In the genomic region with DNA sequence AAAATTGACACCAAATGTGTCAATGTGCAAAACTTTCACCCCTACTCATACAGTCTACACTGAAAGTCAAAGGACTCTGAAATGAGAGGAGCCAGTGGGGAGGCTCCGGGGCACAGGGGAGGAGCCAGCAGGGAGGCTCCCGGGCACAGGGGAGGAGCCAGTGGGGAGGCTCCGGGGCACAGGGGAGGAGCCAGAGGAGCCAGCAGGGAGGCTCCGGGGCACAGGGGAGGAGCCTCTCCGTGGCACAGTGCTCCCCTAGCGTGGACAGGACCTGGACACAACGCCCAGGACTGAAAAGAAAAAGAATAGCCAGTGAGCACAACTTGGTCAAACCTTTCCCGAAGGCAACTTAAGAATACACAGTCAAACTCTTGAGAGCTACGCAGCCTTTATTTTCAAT, we compare ENCODE assay signal across 9 mouse cellular contexts. TPM values are rescaled to one million over a fixed set of nuclear protein-coding genes. Genes with fewer than 3 reads are reported as not detected.
DNase-seq lines count a peak whose midpoint lies in the region; ATAC-seq lines count a peak whose summit lies in the region.
"Had no signal": no experiment of that assay in that cellular context is flagged by ENCODE, and none has a peak within 500 bp of the region (broad histone marks: within the 10 kb centered on the region; RNA-seq: fewer than 3 reads in every experiment).

No protein-coding gene starts in this region.

- H3K4me1 ChIP-seq in embryonic facial prominence, embryonic 14.5 days (ENCODE audit: control insufficient read depth, insufficient read depth, low read length), result no peaks in the 10 kb centered on the region
- H3K4me1 ChIP-seq in limb, embryonic 12.5 days (replicated peaks), result peaks cover 51% of the 10 kb centered on the region

- peak; percentile 37; the same call in 1 of the 2 replicates for ATAC-seq in embryonic facial prominence, embryonic 14.5 days (ENCODE audit: low read depth)
- no peak for ATAC-seq in limb, embryonic 12.5 days (ENCODE audit: insufficient number of reproducible peaks, insufficient read depth, low FRiP score, low TSS enrichment, low read depth)

- H3K4me2 ChIP-seq in embryonic facial prominence, embryonic 14.5 days (ENCODE audit: low read depth, low read length), result no peak overlapping the region
- H3K4me2 ChIP-seq in limb, embryonic 12.5 days, result no peak overlapping the region

- peak; percentile 19 for DNase-seq in thymus, postnatal 0 days (ENCODE audit: low spot score)
- no peak for DNase-seq in thymus, postnatal 10 days (ENCODE audit: low spot score in 2 of 2)
- DNase-seq in embryonic facial prominence, embryonic 14.5 days (ENCODE audit: low spot score), result no peak
- peak; percentile 9 to 25 for DNase-seq in spleen, postnatal 36 days (ENCODE audit: low spot score in 2 of 2)
- no peak for DNase-seq in cerebellum, adult 18-20 months
- no peak for DNase-seq in gastrocnemius, adult 8-10 months (ENCODE audit: low spot score in 2 of 2)
- DNase-seq in urinary bladder, adult 18-20 months (ENCODE audit: low spot score in 2 of 2), result no peak

- H3K27ac ChIP-seq in embryonic facial prominence, embryonic 14.5 days (replicated peaks; ENCODE audit: low read depth, low read length), result no peak overlapping the region
- H3K27ac ChIP-seq in limb, embryonic 12.5 days, result 0 out of 2 replicates have a peak overlapping the region, but pooled peaks have one; percentile 17

- H3K9ac ChIP-seq in embryonic facial prominence, embryonic 14.5 days (ENCODE audit: low read depth, low read length), result no peak overlapping the region
- no peak overlapping the region for H3K9ac ChIP-seq in limb, embryonic 12.5 days (replicated peaks)

- WGBS in embryonic facial prominence, embryonic 14.5 days, result 40% methylated on average over 9 of the region's 9 CpGs
- WGBS in limb, embryonic 12.5 days, result 31% methylated on average over 9 of the region's 9 CpGs

- no peak overlapping the region for H3K4me3 ChIP-seq in embryonic facial prominence, embryonic 14.5 days (ENCODE audit: low read depth, low read length)
- no peak overlapping the region for H3K4me3 ChIP-seq in limb, embryonic 12.5 days (replicated peaks)
- H3K4me3 ChIP-seq: myocyte had no signal

- H3K36me3 ChIP-seq in embryonic facial prominence, embryonic 14.5 days (ENCODE audit: control insufficient read depth, insufficient read depth, low read length), result no peaks in the 10 kb centered on the region
- H3K36me3 ChIP-seq in limb, embryonic 12.5 days, result no peaks in the 10 kb centered on the region

- no peaks in the 10 kb centered on the region for H3K9me3 ChIP-seq in embryonic facial prominence, embryonic 14.5 days (ENCODE audit: control insufficient read depth, low read length)
- no peaks in the 10 kb centered on the region for H3K9me3 ChIP-seq in limb, embryonic 12.5 days

- H3K27me3 ChIP-seq in embryonic facial prominence, embryonic 14.5 days (replicated peaks; ENCODE audit: control insufficient read depth, insufficient read depth, low read length), result no peaks in the 10 kb centered on the region
- no peaks in the 10 kb centered on the region for H3K27me3 ChIP-seq in limb, embryonic 12.5 days

RNA-seq across cellular contexts. Expression of a gene that starts 20.2 kb away (rescaled TPM):
- 12.5 and 14.9 TPM in 2 replicates for polyA plus RNA-seq in thymus, postnatal 0 days (2015; fragmentation: Nextera tagmentation; extraction: Ambion mirVana)
- polyA plus RNA-seq in embryonic facial prominence, embryonic 14.5 days (2014; fragmentation: Nextera tagmentation; extraction: Ambion mirVana), result 11.5 and 11.8 TPM in 2 replicates
- polyA plus RNA-seq in limb, embryonic 12.5 days (2016; fragmentation: Nextera tagmentation; extraction: Ambion mirVana), result 14.0 TPM in 2 replicates
- total RNA-seq in gastrocnemius, adult 8-10 months (2022), result 1 to 10 TPM in 3 of 4 experiments, under 1 TPM in 1; 0.77 to 1.9 (median 1.3) TPM

RNA-seq across cellular contexts. Expression of a gene that starts 38.5 kb away (rescaled TPM):
- polyA plus RNA-seq in thymus, postnatal 0 days (2015; fragmentation: Nextera tagmentation; extraction: Ambion mirVana), result 0.13 TPM in 1 of 2 replicates, not detected in the other
- 0.50 and 0.60 TPM in 2 replicates for polyA plus RNA-seq in embryonic facial prominence, embryonic 14.5 days (2014; fragmentation: Nextera tagmentation; extraction: Ambion mirVana)
- polyA plus RNA-seq in limb, embryonic 12.5 days (2016; fragmentation: Nextera tagmentation; extraction: Ambion mirVana), result 0.35 and 0.88 TPM in 2 replicates
- not detected for total RNA-seq in gastrocnemius, adult 8-10 months (2022)

Comparison
In these comparisons a context has a peak if more than half of its experiments do, and no peak if none do; other contexts are left out.
1. DNase-seq: peak in thymus, postnatal 0 days (single experiment) and spleen, postnatal 36 days (2 of 2); none in thymus, postnatal 10 days (0 of 2), embryonic facial prominence, embryonic 14.5 days (single experiment), cerebellum, adult 18-20 months (0 of 2), gastrocnemius, adult 8-10 months (0 of 2) and urinary bladder, adult 18-20 months (0 of 2).